Mouse (Mus musculus): ENCODE results near the gene Ung. TPM values are rescaled to one million over a fixed set of nuclear protein-coding genes. Genes with fewer than 3 reads are reported as not detected.

Gene Ung
- 1 to 10 TPM; 6.2 to 8.6 TPM for total RNA-seq (2023)

DNA sequence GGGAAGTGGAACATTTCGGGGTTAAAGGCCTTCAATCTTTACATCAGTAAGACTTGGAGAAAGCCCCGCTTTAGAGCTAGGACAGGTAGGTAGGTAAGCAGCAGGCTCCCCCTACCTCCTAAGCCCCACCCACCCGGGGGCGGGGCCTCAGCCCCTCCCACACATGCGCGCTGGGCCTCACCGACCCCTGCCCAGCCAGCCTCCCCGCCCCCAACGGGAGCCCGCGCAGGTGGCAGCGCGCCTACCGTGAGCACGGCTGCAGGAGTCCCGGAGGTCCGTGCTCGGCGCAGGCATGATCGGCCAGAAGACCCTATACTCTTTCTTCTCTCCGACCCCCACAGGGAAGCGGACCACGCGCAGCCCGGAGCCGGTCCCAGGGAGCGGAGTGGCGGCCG is at the start of gene Ung:
Gene Ung (plus strand): TSS at position 176 of the 395 bp plus-strand sequence.

DNA sequence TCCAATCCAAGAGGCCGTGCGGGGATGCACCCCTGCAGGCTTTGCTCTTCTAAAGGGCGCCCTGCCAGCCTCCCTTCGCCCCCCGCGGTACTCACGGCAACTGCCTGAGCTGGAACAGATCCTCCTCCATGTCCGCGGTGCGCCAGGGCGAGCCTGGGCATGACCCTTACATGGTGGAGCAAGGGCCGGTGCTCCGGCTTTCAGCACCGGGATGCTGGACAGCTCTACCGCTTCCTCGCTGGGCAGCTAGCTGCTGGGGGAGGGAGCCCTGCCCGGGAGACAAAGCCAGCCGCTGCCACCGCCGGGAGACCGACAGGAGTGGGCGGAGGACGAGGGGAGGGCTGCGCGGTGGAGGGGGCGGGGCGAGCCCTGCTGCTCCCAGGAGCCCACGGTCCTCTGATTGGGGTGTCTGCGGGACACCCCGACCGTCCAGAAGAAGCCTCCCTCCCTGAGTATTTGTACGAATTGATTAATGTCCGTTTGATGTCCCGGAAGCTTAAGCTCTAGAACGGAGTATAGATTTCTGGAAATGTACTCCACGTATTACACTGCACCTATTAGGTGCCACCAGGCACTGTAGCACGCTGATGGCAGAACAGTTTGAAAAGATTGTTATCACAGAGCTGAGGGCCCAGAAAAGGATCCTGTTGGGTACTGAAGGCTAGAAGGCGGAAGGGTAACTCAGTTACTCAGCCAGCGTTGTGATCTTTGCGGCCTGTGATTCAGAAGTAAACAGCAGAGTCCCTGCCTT is 39.0 kb upstream of the Ung start, which contains the start of gene Svop:
Gene Svop (minus strand): TSS at position 514 of the 751 bp plus-strand sequence.

DNA sequence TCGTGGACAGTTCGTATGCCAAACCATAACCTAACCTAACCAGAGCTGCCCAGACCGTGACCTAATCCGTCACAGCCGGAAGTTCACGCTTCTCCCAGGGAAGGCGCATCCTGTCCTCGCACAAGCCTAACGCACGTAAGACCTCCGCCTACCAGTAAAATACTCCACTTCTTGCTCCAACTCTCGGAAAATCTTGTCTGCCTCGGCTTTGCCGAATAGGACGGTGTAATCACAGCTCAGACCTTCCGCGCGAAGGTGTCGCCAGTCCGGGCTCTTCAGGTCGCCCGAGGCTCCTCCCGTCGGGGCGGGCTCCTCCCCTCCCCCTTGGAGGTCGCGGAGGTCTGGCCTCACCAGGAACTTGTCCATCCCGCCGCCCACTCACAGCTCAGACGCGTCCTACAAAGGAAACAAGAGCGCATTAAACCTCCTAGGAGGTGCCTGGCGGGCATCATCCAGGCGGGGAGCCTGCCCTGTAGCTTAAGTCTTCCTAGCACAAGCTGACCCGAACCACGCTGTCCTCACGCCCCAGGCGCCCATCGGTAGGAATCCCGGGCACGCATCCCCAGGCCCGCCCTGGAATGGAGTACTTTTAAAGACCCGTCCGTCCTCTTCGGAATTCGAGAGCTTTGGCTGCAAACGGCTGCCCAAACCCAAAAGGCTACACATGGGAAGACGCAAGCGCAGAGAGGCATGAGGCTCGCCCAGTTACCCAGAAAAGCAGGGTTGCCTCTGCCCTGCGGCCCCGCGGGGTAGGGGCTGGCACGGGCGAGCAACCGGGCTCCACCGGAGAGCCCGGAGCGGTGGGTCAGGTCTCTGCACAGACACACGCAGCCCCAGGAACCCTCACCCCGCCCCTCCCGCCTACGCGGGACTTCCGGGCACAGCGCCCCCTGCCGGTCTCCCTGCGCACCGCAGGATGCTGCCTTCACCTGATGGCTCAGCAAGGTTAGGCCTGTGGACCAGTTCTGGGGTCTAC is 2.5 kb upstream of the Ung start, which contains the start of gene Alkbh2:
Gene Alkbh2 (minus strand): TSS at position 845 of the 976 bp plus-strand sequence.

DNA sequence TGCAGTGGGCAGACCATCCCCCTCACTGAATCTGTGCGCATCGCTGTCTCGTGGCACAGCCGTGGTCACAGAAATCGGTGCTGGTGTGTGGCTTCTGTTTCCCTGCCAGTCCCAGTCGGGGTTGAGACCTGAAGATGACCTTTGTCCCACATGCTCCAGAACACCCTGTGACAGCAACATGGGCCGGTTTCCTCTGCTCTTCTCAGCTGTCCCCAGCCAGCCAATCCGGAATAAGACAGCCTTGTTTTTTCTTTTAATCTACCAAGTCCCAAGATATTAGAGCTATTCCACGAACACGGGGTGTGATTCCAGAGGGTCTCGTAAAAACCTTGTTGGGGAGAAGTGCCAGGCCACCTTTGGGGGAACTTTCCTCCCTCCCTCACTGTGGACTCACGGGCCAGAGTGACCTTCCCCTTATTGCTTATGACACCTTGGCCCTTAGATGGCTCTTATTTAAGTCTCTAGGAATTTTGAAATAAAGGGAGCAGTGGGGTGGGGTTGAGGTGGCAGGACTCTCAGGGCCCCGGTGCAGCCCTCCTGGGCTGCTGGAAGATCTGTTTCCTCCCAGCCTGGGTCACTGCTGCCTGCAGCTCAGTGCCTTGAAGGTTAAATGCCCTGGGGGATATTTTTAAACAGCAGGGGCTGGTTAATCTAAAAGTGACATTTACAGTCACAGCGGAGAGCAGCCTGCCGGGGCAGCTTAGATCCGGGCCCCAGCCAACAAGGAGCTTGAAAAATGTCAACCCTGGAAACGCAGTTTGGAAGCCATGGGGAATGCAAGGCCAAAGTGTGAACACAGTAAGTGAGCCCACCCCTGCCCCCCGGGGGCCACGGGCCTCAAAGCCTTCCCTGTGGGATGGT is 16.1 kb downstream of the Ung start, which contains the start of gene Acacb:
Gene Acacb (plus strand): TSS at position 508 of the 861 bp plus-strand sequence.

Other genes with a start within 250 kb of the Ung start
- 100 to 1,000 TPM in 1 of 2 experiments, 10 to 100 TPM in 1; 94.0 to 108 TPM for gene Coro1c, start 221.6 kb upstream of the Ung start, total RNA-seq (2023)
- 10 to 100 TPM in 1 of 2 experiments, 1 to 10 TPM in 1; 9.9 to 11.7 TPM for gene Ssh1, start 136.5 kb upstream of the Ung start, total RNA-seq (2023)
- not detected for gene Dao, start 126.7 kb upstream of the Ung start, total RNA-seq (2023)
- 1 to 10 TPM; 8.3 TPM for gene Usp30, start 64.9 kb upstream of the Ung start, total RNA-seq (2023)
- gene Svop, start 38.8 kb upstream of the Ung start, total RNA-seq (2023) = not detected
- gene Alkbh2, start 2.2 kb upstream of the Ung start, total RNA-seq (2023) = 1 to 10 TPM in 1 of 2 experiments, under 1 TPM in 1; 0.95 to 1.3 TPM
- gene Acacb, start 16.1 kb downstream of the Ung start, total RNA-seq (2023) = 1 to 10 TPM; 2.8 to 3.6 TPM
- gene Foxn4, start 143.4 kb downstream of the Ung start, total RNA-seq (2023) = not detected
- gene Myo1h, start 158.8 kb downstream of the Ung start, total RNA-seq (2023) = 1 to 10 TPM; 2.6 to 4.7 TPM